In genomic region chr5:107025809-107026208, GRCm38 (mm10) we compare ENCODE assay signal across 9 mouse cellular contexts.
DNase-seq lines count a peak whose midpoint lies in the region; ATAC-seq and TF ChIP-seq lines count a peak whose summit lies in the region.
"Had no signal": no experiment of that assay in that cellular context is flagged by ENCODE, and none has a peak within 500 bp of the region (broad histone marks: within the 10 kb centered on the region; RNA-seq: fewer than 3 reads in every experiment).

No protein-coding gene starts in this region.

- no peaks in the 10 kb centered on the region for H3K27me3 ChIP-seq in forebrain, embryonic 11.5 days (ENCODE audit: control insufficient read depth, insufficient read depth, low read length)
- no peaks in the 10 kb centered on the region for H3K27me3 ChIP-seq in forebrain, embryonic 16.5 days (replicated peaks; ENCODE audit: control insufficient read depth, insufficient read depth, low read length)
- no peaks in the 10 kb centered on the region for H3K27me3 ChIP-seq in lung, postnatal 0 days (replicated peaks; ENCODE audit: insufficient read depth, low read length)
- H3K27me3 ChIP-seq in thymus, adult 2 months (ENCODE audit: control insufficient read depth, insufficient read depth, low read length): no peaks in the 10 kb centered on the region
- H3K27me3 ChIP-seq in embryonic facial prominence, embryonic 10.5 days (replicated peaks; ENCODE audit: low read depth, poor library complexity, severe bottlenecking): no peaks in the 10 kb centered on the region
- H3K27me3 ChIP-seq: midbrain, embryonic 13.5 days had no signal

- H3K27ac ChIP-seq in forebrain, embryonic 11.5 days (ENCODE audit: low read depth, low read length): no peak overlapping the region
- no peak overlapping the region for H3K27ac ChIP-seq in forebrain, embryonic 16.5 days (ENCODE audit: low read length)
- H3K27ac ChIP-seq in lung, postnatal 0 days (ENCODE audit: low read length): 0 out of 2 replicates have a peak overlapping the region, but pooled peaks have one; percentile 34
- H3K27ac ChIP-seq in thymus, adult 2 months (ENCODE audit: control insufficient read depth, insufficient read depth, low read length): no peak overlapping the region
- no peak overlapping the region for H3K27ac ChIP-seq in embryonic facial prominence, embryonic 10.5 days (replicated peaks)
- H3K27ac ChIP-seq: midbrain, embryonic 13.5 days had no signal

- no peak overlapping the region for H3K4me3 ChIP-seq in forebrain, embryonic 11.5 days (ENCODE audit: low read depth, low read length)
- H3K4me3 ChIP-seq in forebrain, embryonic 16.5 days (replicated peaks; ENCODE audit: low read length): no peak overlapping the region
- no peak overlapping the region for H3K4me3 ChIP-seq in lung, postnatal 0 days (ENCODE audit: low read depth, low read length)
- H3K4me3 ChIP-seq in thymus, adult 2 months (ENCODE audit: control insufficient read depth, insufficient read depth, low read length): no peak overlapping the region
- no peak overlapping the region for H3K4me3 ChIP-seq in embryonic facial prominence, embryonic 10.5 days
- H3K4me3 ChIP-seq: midbrain, embryonic 13.5 days had no signal

- no peak for TF ChIP-seq CTCF in lung, postnatal 0 days (IDR thresholded peaks at IDR 0.05)
- no peak for TF ChIP-seq CTCF in thymus, adult 2 months (IDR thresholded peaks at IDR 0.05; ENCODE audit: borderline replicate concordance, control insufficient read depth, extremely low read depth, insufficient read depth, low read length, poor library complexity)

- H3K9ac ChIP-seq in forebrain, embryonic 11.5 days (ENCODE audit: low read length): no peak overlapping the region
- H3K9ac ChIP-seq in forebrain, embryonic 16.5 days (replicated peaks; ENCODE audit: low read depth, low read length): no peak overlapping the region
- H3K9ac ChIP-seq in lung, postnatal 0 days (replicated peaks; ENCODE audit: low read depth): no peak overlapping the region
- H3K9ac ChIP-seq: midbrain, embryonic 13.5 days had no signal

- 86% methylated on average over 8 of the region's 8 CpGs for WGBS in forebrain, embryonic 11.5 days
- 62% methylated on average over 8 of the region's 8 CpGs for WGBS in forebrain, embryonic 16.5 days
- 58% methylated on average over 8 of the region's 8 CpGs for WGBS in lung, postnatal 0 days
- WGBS in thymus, adult 2 months: 96% methylated on average over 8 of the region's 8 CpGs
- 86% methylated on average over 8 of the region's 8 CpGs for WGBS in embryonic facial prominence, embryonic 10.5 days

- ATAC-seq in forebrain, embryonic 11.5 days (replicated peaks; ENCODE audit: low FRiP score): no peak
- no peak for ATAC-seq in forebrain, embryonic 16.5 days
- ATAC-seq in lung, postnatal 0 days: peak; percentile 86
- ATAC-seq: midbrain, embryonic 13.5 days had no signal

- no peaks in the 10 kb centered on the region for H3K36me3 ChIP-seq in forebrain, embryonic 11.5 days (ENCODE audit: control insufficient read depth, insufficient read depth, low read length)
- H3K36me3 ChIP-seq in forebrain, embryonic 16.5 days (ENCODE audit: control insufficient read depth, insufficient read depth): no peaks in the 10 kb centered on the region
- no peaks in the 10 kb centered on the region for H3K36me3 ChIP-seq in lung, postnatal 0 days (ENCODE audit: insufficient read depth, low read length)
- H3K36me3 ChIP-seq in thymus, adult 2 months (ENCODE audit: control insufficient read depth, insufficient read depth, low read length): no peaks in the 10 kb centered on the region
- H3K36me3 ChIP-seq in embryonic facial prominence, embryonic 10.5 days (replicated peaks): no peaks in the 10 kb centered on the region
- H3K36me3 ChIP-seq: midbrain, embryonic 13.5 days had no signal

- H3K4me2 ChIP-seq in forebrain, embryonic 11.5 days (ENCODE audit: low read depth, low read length, severe bottlenecking): no peak overlapping the region
- H3K4me2 ChIP-seq in forebrain, embryonic 16.5 days (ENCODE audit: low read length): no peak overlapping the region
- H3K4me2 ChIP-seq in lung, postnatal 0 days (replicated peaks; ENCODE audit: low read depth, low read length): no peak overlapping the region
- H3K4me2 ChIP-seq: midbrain, embryonic 13.5 days had no signal

- H3K4me1 ChIP-seq in forebrain, embryonic 11.5 days (replicated peaks; ENCODE audit: control insufficient read depth, insufficient read depth, low read length): 0 out of 2 replicates have a peak, but pooled peaks cover 2% of the 10 kb centered on the region
- H3K4me1 ChIP-seq in forebrain, embryonic 16.5 days (replicated peaks; ENCODE audit: control insufficient read depth, insufficient read depth, low read length): no peaks in the 10 kb centered on the region; the same call in 1 of the 2 replicates
- H3K4me1 ChIP-seq in lung, postnatal 0 days (ENCODE audit: insufficient read depth, low read depth, low read length): no peaks in the 10 kb centered on the region
- H3K4me1 ChIP-seq in thymus, adult 2 months (replicated peaks; ENCODE audit: control insufficient read depth, insufficient read depth, low read length): no peaks in the 10 kb centered on the region
- peaks cover 44% of the 10 kb centered on the region for H3K4me1 ChIP-seq in embryonic facial prominence, embryonic 10.5 days
- H3K4me1 ChIP-seq: midbrain, embryonic 13.5 days had no signal

- TF ChIP-seq EP300 in lung, postnatal 0 days (IDR thresholded peaks at IDR 0.05): peak; percentile 86

- TF ChIP-seq POLR2A in thymus, adult 2 months (IDR thresholded peaks at IDR 0.05; ENCODE audit: control insufficient read depth, extremely low read depth, insufficient read depth, low read length, poor library complexity): no peak

- H3K9me3 ChIP-seq in forebrain, embryonic 11.5 days (ENCODE audit: control insufficient read depth, low read length): no peaks in the 10 kb centered on the region
- H3K9me3 ChIP-seq in forebrain, embryonic 16.5 days (ENCODE audit: control insufficient read depth, low read length): no peaks in the 10 kb centered on the region
- H3K9me3 ChIP-seq in lung, postnatal 0 days (ENCODE audit: low read length): no peaks in the 10 kb centered on the region
- H3K9me3 ChIP-seq in embryonic facial prominence, embryonic 10.5 days: 0 out of 2 replicates have a peak, but pooled peaks cover 3% of the 10 kb centered on the region
- H3K9me3 ChIP-seq: midbrain, embryonic 13.5 days had no signal

- peak; percentile 38 for DNase-seq in forebrain, embryonic 11.5 days (ENCODE audit: low spot score)
- DNase-seq in adipocyte (ENCODE audit: low spot score): peak; percentile 35
- peak; percentile 71 for DNase-seq in heart, adult 8-10 months (ENCODE audit: low spot score)
- peak; percentile 82 for DNase-seq in lung, postnatal 0 days (ENCODE audit: low spot score)
- DNase-seq in thymus, adult 2 months: no peak
- no peak for DNase-seq in right cerebral cortex, postnatal 25 days
- DNase-seq in embryonic facial prominence, embryonic 10.5 days (ENCODE audit: low spot score): no peak

Comparison
In these comparisons a context has a peak if more than half of its experiments do, and no peak if none do; other contexts are left out.
1. DNase-seq: peak in forebrain, embryonic 11.5 days (single experiment), adipocyte (single experiment), heart, adult 8-10 months (single experiment) and lung, postnatal 0 days (single experiment); none in thymus, adult 2 months (single experiment), right cerebral cortex, postnatal 25 days (single experiment) and embryonic facial prominence, embryonic 10.5 days (single experiment).